Mouse (Mus musculus): ENCODE measurements around the gene H2-D1.

Gene H2-D1

GRCm38 (mm10) chr17:35240384-35241304, 21.9 kb upstream of the H2-D1 start:
- DNase-seq (ENCODE audit: low spot score) = no peak

GRCm38 (mm10) chr17:35241305-35242014, 21.1 kb upstream of the H2-D1 start, which contains the start of gene Ddx39b:
TSS of gene Ddx39b (plus strand) at chr17:35241746.
- DNase-seq (ENCODE audit: low spot score) = peak; percentile 91

- no peak for DNase-seq (ENCODE audit: low spot score)
Measured at GRCm38 (mm10) chr17:35242015-35242941, 20.3 kb upstream of the H2-D1 start.

- no peak for DNase-seq (ENCODE audit: low spot score)
Measured at GRCm38 (mm10) chr17:35243086-35243485, 19.4 kb upstream of the H2-D1 start.

- no peak for DNase-seq (ENCODE audit: low spot score)
Measured at GRCm38 (mm10) chr17:35244999-35245398, 17.5 kb upstream of the H2-D1 start.

- DNase-seq (ENCODE audit: low spot score) = no peak
Measured at GRCm38 (mm10) chr17:35245731-35246623, 16.6 kb upstream of the H2-D1 start.

- no peak for DNase-seq (ENCODE audit: low spot score)
Measured at GRCm38 (mm10) chr17:35247144-35247543, 15.4 kb upstream of the H2-D1 start.

GRCm38 (mm10) chr17:35248986-35249385, 13.5 kb upstream of the H2-D1 start:
- no peak for DNase-seq (ENCODE audit: low spot score)

GRCm38 (mm10) chr17:35249451-35250197, 12.9 kb upstream of the H2-D1 start:
- no peak for DNase-seq (ENCODE audit: low spot score)

- DNase-seq (ENCODE audit: low spot score) = no peak
Measured at GRCm38 (mm10) chr17:35250348-35251120, 12.0 kb upstream of the H2-D1 start.

- DNase-seq (ENCODE audit: low spot score) = no peak
Measured at GRCm38 (mm10) chr17:35251162-35251719, 11.3 kb upstream of the H2-D1 start.

- no peak for DNase-seq (ENCODE audit: low spot score)
Measured at GRCm38 (mm10) chr17:35251981-35252380, 10.5 kb upstream of the H2-D1 start.

GRCm38 (mm10) chr17:35252619-35253292, 9.8 kb upstream of the H2-D1 start:
- no peak for DNase-seq (ENCODE audit: low spot score)

- DNase-seq (ENCODE audit: low spot score) = no peak
Measured at GRCm38 (mm10) chr17:35253293-35254093, 9.0 kb upstream of the H2-D1 start.

GRCm38 (mm10) chr17:35254241-35255098, 8.1 kb upstream of the H2-D1 start:
- DNase-seq (ENCODE audit: low spot score) = no peak

- no peak for DNase-seq (ENCODE audit: low spot score)
Measured at GRCm38 (mm10) chr17:35255301-35255700, 7.2 kb upstream of the H2-D1 start.

- no peak for DNase-seq (ENCODE audit: low spot score)
Measured at GRCm38 (mm10) chr17:35255704-35256103, 6.8 kb upstream of the H2-D1 start.

All from layer of hippocampus, adult 9-10 months (tissue).